Mouse (Mus musculus) erythroblast, embryonic 14.5 days (primary cell): Measurements from ENCODE around the gene Dlst.

Experiments used
- GATA1 ChIP-seq: IDR thresholded peaks from 2 replicates; pipeline ENCODE4 v1.6.1; 2012; ENCODE audit warnings: low read length, inconsistent platforms, mixed read lengths
- TAL1 ChIP-seq: IDR thresholded peaks from 3 replicates; pipeline ENCODE4 v1.6.1; 2012; ENCODE audit warnings: low read length, inconsistent platforms, mixed read lengths

GRCm38 (mm10) chr12:85158801-85159200, 48.2 kb downstream of the Dlst start:
- TF ChIP-seq GATA1 (no peak), TAL1 (no peak)
